Mouse (Mus musculus) MN1 (cell line): ENCODE results near the gene Gm14305.
"Not testable (repeated sequence)": the region's sequence is repeated elsewhere in the genome, so short reads cannot be mapped to it uniquely, and the experiment has no call there.

Experiments
- DNase-seq: peaks from one replicate; pipeline ENCODE4 v3.0.0-alpha.2; 2016; ENCODE audit warnings: low spot score

The Gm14305 gene

DNA sequence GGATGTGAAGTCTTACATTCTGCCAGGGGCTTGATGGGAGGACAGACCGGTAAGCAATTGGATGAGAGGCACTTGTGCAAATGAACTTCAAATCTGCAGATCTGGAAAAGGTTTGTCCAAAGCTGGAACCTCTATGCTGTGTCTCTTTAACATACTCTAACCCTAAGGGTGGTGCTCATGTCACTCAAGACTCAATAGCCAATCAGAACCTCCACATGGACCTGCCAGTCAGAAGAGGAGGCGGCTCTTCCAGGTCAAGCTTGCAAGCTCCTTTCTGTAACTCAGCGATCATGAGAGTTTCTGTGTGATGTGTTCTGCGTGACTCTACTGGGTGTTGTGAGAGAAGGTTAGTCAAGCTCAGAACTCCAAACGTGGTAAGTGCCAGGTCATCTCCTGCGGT, at the start of gene Gm14305:
Gene Gm14305 (plus strand): TSS at position 278 of the 400 bp plus-strand sequence.
- DNase-seq: not testable (repeated sequence)

DNA sequence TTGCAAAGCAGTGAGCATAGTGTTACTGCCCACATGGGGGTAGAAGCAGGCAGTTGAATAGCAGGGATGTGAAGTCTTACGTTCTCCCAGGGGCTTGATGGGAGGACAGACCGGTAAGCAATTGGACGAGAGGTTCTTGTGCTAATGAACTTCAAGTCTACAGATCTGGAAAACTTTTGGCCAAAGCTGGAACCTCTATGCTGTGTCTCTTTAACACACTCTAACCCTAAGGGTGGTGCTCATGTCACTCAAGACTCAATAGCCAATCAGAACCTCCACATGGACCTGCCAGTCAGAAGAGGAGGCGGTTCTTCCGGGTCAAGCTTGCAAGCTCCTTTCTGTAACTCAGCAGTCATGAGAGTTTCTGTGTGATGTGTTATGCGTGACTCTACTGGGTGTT, 37.9 kb upstream of the Gm14305 start, which contains the start of gene Zfp973:
Gene Zfp973 (plus strand): TSS at position 301 of the 400 bp plus-strand sequence.
- not testable (repeated sequence) for DNase-seq
